ENCODE assay signal across 26 mouse cellular contexts in genomic region chr12:92280470-92280869, GRCm38 (mm10).
"Had no signal": no experiment of that assay in that cellular context is flagged by ENCODE, and none has a peak within 500 bp of the region (broad histone marks: within the 10 kb centered on the region; RNA-seq: fewer than 3 reads in every experiment).

No protein-coding gene starts in this region.

- H3K4me1 ChIP-seq: heart, embryonic 13.5 days; heart, embryonic 15.5 days; hindbrain, embryonic 13.5 days; hindbrain, embryonic 15.5 days; kidney, embryonic 15.5 days; liver, embryonic 12.5 days had no signal

- H3K4me3 ChIP-seq: heart, adult 2 months; heart, embryonic 13.5 days; heart, embryonic 15.5 days; hindbrain, embryonic 13.5 days; hindbrain, embryonic 15.5 days; kidney, embryonic 15.5 days; layer of hippocampus, adult 2 months; limb, embryonic 13.5 days; limb, embryonic 15.5 days; liver, embryonic 12.5 days had no signal

- H3K9ac ChIP-seq: heart, embryonic 13.5 days; heart, embryonic 15.5 days; hindbrain, embryonic 13.5 days; hindbrain, embryonic 15.5 days; kidney, embryonic 15.5 days; limb, embryonic 13.5 days; limb, embryonic 15.5 days; liver, embryonic 12.5 days; liver, embryonic 14.5 days had no signal

- H3K27me3 ChIP-seq: heart, embryonic 13.5 days; heart, embryonic 15.5 days; hindbrain, embryonic 13.5 days; hindbrain, embryonic 15.5 days; kidney, embryonic 15.5 days; limb, embryonic 13.5 days; limb, embryonic 15.5 days; liver, embryonic 12.5 days had no signal

- DNase-seq: gastrocnemius, postnatal 14 days; gastrocnemius, postnatal 36 days; heart, adult 2 months; heart, postnatal 14 days; heart, postnatal 36 days; kidney, adult 11 months; kidney, adult 2 months; kidney, adult 9 months; kidney, postnatal 10 days; kidney, postnatal 25 days; kidney, postnatal 4 days; left cerebral cortex, postnatal 4 days; lung, adult 18-20 months had no signal

- H3K36me3 ChIP-seq: heart, embryonic 13.5 days; heart, embryonic 15.5 days; hindbrain, embryonic 13.5 days; hindbrain, embryonic 15.5 days; kidney, embryonic 15.5 days; limb, embryonic 13.5 days; limb, embryonic 15.5 days; liver, embryonic 12.5 days had no signal

- ATAC-seq: hindbrain, postnatal 0 days; intestine, embryonic 16.5 days; liver, embryonic 12.5 days had no signal

- H3K27ac ChIP-seq: heart, adult 2 months; heart, embryonic 13.5 days; heart, embryonic 15.5 days; hindbrain, embryonic 13.5 days; hindbrain, embryonic 15.5 days; hindbrain, postnatal 0 days; kidney, embryonic 15.5 days; layer of hippocampus, adult 2 months; limb, embryonic 13.5 days; limb, embryonic 15.5 days; liver, embryonic 12.5 days; liver, embryonic 14.5 days had no signal

- H3K9me3 ChIP-seq: heart, embryonic 13.5 days; heart, embryonic 15.5 days; hindbrain, embryonic 13.5 days; hindbrain, embryonic 15.5 days; kidney, embryonic 15.5 days; limb, embryonic 13.5 days; limb, embryonic 15.5 days; liver, embryonic 12.5 days had no signal

- H3K4me2 ChIP-seq: heart, embryonic 11.5 days; heart, embryonic 13.5 days; heart, embryonic 15.5 days; hindbrain, embryonic 13.5 days; hindbrain, embryonic 15.5 days; kidney, embryonic 15.5 days; limb, embryonic 13.5 days; limb, embryonic 15.5 days; liver, embryonic 12.5 days had no signal
